Mouse (Mus musculus): ENCODE measurements around the gene Plpp3.

- TF ChIP-seq CTCF (IDR thresholded peaks at IDR 0.05; ENCODE audit: borderline replicate concordance, control insufficient read depth, extremely low read depth, insufficient read depth, low read length, poor library complexity) (no peak), POLR2A (IDR thresholded peaks at IDR 0.05; ENCODE audit: control insufficient read depth, extremely low read depth, insufficient read depth, low read length, poor library complexity) (no peak)
These were observed 103.2 kb downstream of the Plpp3 start for GRCm38 (mm10) chr4:105260385-105260784.

All from thymus, adult 2 months (tissue).